Mouse (Mus musculus) heart, postnatal 36 days (tissue): ENCODE results near the gene Csad. TPM values are rescaled to one million over a fixed set of nuclear protein-coding genes. Genes with fewer than 3 reads are reported as not detected.

Source experiments
- DNase-seq, 2 experiments: peaks; one replicate each; pipeline ENCODE4 v3.0.0; 2021 to 2022
- intact Hi-C: fragments of 180-260 bp; cut with DNase I; formaldehyde crosslinking; loops from one replicate; pipeline ENCODE4 v1.15.1; 2025
- total RNA-seq, 2 experiments: library from RNA; stranded (reverse); gene quantifications; 2 replicates each; pipeline ENCODE4 v1.2.3; 2021

Csad gene
- 10 to 100 TPM; 15.8 to 16.2 TPM for total RNA-seq

- DNase-seq: no peak
- intact Hi-C loops: no loop called here
These were observed at the start of gene Csad for GRCm38 (mm10) chr15:102204674-102205505. TSS of gene Csad (minus strand) at chr15:102204724.

DNA sequence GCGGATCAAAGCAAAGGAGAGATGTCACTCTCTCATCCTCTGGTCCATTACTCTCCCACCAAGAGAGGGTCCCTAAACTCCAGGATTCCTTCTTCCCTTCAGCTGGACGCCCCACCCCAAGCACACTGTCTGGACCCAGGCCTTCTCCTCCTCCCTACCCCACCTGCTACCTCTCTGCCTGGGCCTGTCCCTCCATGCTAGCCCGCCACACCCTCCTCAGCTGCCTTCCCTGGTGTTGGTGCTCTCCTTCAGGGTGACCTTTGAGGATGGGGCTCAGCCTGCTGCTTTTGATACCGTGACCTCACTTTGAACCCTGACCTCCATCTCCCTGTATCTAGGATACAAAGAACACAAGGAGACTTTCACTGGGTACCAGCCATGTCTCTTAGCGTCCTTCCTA lies 46.0 kb upstream of the Csad start:
- intact Hi-C loops: no loop called here

GRCm38 (mm10) chr15:102249967-102250366 lies 45.4 kb upstream of the Csad start:
- no peak for DNase-seq
- intact Hi-C loops: loop anchor here (2.0 to 5.0 kb wide), 2 partner anchors 29 to 267 kb away; partner anchors contain the start of genes Map3k12, Mfsd5 and Tarbp2

More for the DNA sequence above, 46.0 kb upstream of the Csad start:
- DNase-seq: no peak

GRCm38 (mm10) chr15:102249251-102249691 lies 44.7 kb upstream of the Csad start:
- peak; percentile 43 for DNase-seq
- intact Hi-C loops: loop anchor here (2.0 to 5.0 kb wide), 2 partner anchors 30 to 268 kb away; partner anchors contain the start of genes Map3k12, Mfsd5 and Tarbp2

DNA sequence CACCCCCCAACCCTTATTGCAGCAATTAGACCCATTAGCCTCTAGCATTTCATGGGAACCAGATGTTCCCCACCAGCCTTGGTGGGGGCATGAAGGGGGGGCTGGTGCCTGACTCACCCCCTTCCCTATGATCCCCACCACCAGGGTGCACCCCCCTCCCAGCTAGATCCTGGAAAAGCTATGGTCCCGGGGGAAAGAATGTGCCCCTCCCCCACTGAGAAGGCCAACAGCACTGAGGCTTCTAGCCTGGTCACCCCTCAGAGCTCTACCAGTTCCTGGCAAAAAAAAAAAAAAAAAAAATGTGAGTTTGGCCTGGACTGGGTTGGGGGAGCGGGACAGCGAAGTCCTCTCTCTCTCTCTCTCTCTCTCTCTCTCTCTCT lies 44.3 kb upstream of the Csad start:
- peak in 1 of 2 experiments; percentile 25 for DNase-seq
- intact Hi-C loops: loop anchor here (2.0 to 5.0 kb wide), 2 partner anchors 30 to 268 kb away; partner anchors contain the start of genes Map3k12, Mfsd5 and Tarbp2

GRCm38 (mm10) chr15:102248131-102248811 lies 43.7 kb upstream of the Csad start:
- no peak for DNase-seq
- intact Hi-C loops: loop anchor here (2.0 to 5.0 kb wide), 2 partner anchors 31 to 269 kb away; partner anchors contain the start of genes Map3k12, Mfsd5 and Tarbp2

DNA sequence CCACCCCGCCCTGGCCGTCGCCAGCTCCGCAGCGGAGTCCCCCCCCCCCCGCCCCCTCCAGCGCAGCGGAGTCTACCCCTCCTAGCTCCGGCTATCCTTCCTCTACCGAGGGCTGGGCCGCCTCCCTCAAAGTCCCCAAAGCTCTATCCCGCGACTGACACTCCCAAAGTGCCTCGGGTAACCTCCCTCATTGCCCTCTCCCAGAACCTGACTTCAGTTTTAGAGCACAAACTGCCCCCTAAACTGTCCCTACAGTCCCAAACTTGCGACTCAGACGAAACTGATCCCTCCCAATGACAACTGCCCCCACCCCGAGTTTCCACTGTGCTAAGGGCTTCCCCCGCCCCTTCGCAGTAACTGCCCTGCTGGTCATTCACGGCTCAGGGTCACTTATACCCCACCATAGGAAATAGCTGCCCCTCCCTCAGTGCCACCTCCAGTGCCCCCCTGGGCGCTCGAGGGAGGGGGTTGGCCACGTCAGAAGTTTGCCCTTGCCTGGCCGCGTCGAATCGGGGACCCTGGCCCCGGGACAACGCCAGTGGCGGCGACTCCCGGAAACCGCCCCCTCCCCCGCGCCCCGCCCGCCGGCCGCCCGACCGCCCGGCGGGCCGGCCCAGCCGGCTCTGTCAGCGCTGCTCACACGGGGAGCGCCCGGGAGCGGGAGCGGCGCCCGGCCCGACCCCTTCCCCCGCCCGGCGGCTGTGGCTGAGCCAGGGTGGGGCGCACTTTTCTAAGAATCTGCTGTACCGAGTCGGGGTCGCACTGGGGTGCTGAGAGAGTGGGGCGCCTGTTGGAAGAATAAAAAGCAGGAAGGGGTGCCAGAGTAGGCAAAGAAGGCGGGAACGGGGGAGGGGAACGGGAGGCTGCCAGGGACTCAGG lies 43.0 kb upstream of the Csad start:
- DNase-seq: peak; percentile 76 to 92
- intact Hi-C loops: loop anchor here (2.0 to 5.0 kb wide), 2 partner anchors 31 to 270 kb away; partner anchors contain the start of genes Map3k12, Mfsd5 and Tarbp2

GRCm38 (mm10) chr15:102246866-102247251 lies 42.3 kb upstream of the Csad start:
- intact Hi-C loops: loop anchor here (5.0 kb wide), 1 partner anchor 270 kb away; the partner anchor contains the start of genes Map3k12 and Tarbp2
- DNase-seq: peak; percentile 93 to 94

DNA sequence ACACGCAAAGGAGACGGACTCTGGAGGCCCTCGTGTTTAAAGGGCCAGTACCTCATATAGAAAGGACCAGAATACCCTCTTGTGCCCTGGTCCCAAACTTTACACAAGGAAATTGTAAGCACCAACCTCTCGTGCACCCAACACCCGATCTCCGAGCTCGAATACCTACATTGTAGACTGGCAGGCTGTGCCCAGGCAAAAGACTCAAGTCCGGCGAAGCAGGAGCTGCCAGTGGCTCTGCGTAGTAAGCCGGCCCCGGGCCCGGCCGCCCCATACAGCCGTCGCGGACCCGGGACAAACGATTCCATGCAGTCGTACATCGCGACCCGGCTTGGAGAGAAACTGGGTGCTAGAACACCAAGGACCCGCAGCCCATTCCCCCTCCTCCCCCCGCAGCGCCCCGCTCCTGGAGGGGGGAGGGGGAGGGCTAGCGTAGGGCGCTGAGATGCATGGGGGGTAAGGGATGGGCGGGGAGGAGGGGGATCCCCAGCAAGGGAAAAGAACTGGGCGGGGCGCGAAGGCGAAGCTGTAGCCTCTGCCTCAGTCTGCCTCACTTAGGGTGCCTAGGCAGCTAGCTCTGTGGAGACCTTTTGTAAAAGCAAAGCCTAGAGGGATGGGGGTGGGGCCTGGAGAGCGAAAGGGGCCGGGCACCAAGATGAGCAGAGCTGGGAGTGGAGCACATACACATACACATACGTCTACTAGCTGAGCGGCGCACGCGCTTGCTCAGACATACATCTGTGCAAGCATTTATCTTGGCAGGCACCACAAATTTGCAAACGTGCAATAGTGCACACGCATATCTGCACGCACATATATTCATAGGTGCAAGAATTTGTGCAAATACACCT lies 41.6 kb upstream of the Csad start:
- intact Hi-C loops: loop anchor here (5.0 kb wide), 1 partner anchor 271 kb away; the partner anchor contains the start of genes Map3k12 and Tarbp2
- peak; percentile 73 to 78 for DNase-seq

DNA sequence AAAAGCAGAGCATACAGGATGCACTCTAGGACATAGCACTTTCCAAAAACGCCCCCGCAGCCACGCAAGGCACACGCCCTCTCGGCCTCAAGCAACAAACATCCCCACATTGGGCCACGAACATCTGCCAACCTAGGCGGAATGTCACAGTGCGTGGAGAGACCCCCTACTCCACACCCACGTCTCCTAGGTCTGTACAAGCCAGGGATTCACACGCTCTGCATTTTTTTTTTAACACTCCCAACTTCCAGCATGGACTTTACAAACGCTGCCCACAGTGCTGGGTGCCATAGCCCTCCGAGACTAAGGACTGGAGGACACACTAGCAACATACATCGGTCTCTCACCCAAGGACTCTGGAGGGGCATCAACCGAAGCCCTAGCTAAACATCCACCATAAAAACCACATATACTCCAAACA lies 40.9 kb upstream of the Csad start:
- intact Hi-C loops: loop anchor here (5.0 kb wide), 1 partner anchor 272 kb away; the partner anchor contains the start of genes Map3k12 and Tarbp2
- peak; percentile 46 to 49 for DNase-seq

DNA sequence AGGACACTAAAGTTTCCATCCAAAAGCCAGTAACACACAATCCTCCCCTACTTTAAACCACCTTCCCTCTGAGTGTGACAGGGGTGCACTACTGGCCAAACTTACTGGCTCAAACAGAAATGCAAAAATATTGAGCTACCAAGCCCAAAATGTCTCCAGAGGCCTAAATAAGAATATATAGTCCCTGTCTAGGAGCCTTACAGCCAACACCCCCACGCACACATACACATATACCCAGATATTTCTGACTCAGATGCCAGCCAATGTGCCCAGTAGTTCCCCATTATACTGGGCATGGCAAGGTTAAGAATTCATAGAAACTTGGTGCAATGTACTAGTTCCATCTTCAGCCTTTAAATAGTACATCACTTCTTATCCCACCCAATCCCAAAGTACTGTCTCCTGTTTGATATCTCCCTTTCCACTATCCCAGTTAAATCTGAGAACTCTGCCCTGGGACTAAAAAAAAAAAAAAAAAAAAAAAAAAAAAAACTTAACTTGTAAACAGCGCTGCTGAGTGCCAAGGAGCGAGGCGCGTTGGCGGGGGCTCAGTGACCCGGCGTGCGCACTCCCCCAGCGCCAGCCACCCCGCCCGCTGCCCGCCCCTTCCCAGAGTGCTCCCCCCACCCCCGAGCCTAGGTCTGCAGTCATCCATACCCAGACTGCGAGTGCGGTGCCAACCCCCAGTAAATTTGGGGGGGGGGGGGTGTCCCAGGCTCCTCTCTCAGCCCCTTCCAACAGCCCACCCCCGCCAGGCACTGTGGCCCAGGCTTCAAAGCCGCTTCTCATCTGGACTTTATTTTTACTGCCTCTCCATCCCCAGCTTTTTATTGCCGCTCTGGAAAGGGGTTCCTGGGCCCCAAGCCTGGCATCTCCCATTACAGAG lies 40.0 kb upstream of the Csad start:
- intact Hi-C loops: loop anchor here (5.0 kb wide), 1 partner anchor 273 kb away; the partner anchor contains the start of genes Map3k12 and Tarbp2
- peak in 1 of 2 experiments; percentile 41 for DNase-seq

GRCm38 (mm10) chr15:102243229-102244190 lies 39.0 kb upstream of the Csad start:
- intact Hi-C loops: no loop called here

GRCm38 (mm10) chr15:102242404-102243228 lies 38.1 kb upstream of the Csad start:
- DNase-seq: no peak
- intact Hi-C loops: no loop called here

More at GRCm38 (mm10) chr15:102243229-102244190, 39.0 kb upstream of the Csad start:
- DNase-seq: peak; percentile 67 to 73

DNA sequence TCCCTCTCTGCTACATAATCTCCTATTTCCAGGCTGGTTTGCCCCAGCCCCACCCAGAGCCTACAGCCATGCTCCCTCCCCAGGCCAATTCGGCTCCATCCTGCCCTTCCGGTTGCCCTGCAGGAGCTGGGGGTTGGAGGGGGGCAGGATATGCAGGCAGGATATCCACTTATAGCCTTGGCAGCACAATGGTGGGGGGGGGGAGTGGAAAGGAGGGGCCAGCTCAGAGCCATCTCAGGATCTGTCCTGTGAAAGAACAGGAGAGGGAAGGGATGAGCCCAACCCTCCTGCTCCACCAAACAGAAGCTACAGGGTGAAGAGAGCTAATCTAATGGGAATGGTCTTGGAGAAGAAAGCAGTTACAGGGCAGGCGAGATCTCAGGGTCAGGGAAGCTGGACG lies 36.1 kb upstream of the Csad start:
- DNase-seq: peak; percentile 39 to 48
- intact Hi-C loops: no loop called here

GRCm38 (mm10) chr15:102239851-102240250 lies 35.3 kb upstream of the Csad start:
- intact Hi-C loops: loop anchor here (1.0 kb wide), 2 partner anchors 39 to 76 kb away; partner anchors contain the start of gene Mfsd5
- DNase-seq: no peak

- DNase-seq: peak; percentile 84 to 86
- intact Hi-C loops: loop anchor here (1.0 kb wide), 2 partner anchors 40 to 77 kb away; partner anchors contain the start of gene Mfsd5
These were observed 34.7 kb upstream of the Csad start for GRCm38 (mm10) chr15:102239260-102239590.
